Mouse (Mus musculus) lung, adult 2 months (tissue): ENCODE measurements around the gene Klhl42.
A peak's percentile ranks its signal among the peaks of the same experiment; 100 is the strongest.

Experiments used
- CTCF ChIP-seq: fragments of 200-500 bp; IDR thresholded peaks from 2 replicates; pipeline ENCODE4 v1.5.1; 2011; ENCODE audit warnings: mild to moderate bottlenecking, low read length, control low read depth; ENCODE audit not compliant: insufficient read depth
- POLR2A ChIP-seq: fragments of 200-500 bp; IDR thresholded peaks from 2 replicates; pipeline ENCODE4 v1.6.1; 2011; ENCODE audit warnings: low read depth, mild to moderate bottlenecking, control low read depth, low read length, borderline replicate concordance; ENCODE audit errors: extremely low read depth

GRCm38 (mm10) chr6:147102293-147102692, 11.1 kb downstream of the Klhl42 start:
- TF ChIP-seq CTCF, result 0 out of 2 replicates have a peak, but pooled peaks have one; percentile 27
- no peak for TF ChIP-seq POLR2A
